Comparison of ENCODE assay signal across 21 mouse cellular contexts in the genomic region with DNA sequence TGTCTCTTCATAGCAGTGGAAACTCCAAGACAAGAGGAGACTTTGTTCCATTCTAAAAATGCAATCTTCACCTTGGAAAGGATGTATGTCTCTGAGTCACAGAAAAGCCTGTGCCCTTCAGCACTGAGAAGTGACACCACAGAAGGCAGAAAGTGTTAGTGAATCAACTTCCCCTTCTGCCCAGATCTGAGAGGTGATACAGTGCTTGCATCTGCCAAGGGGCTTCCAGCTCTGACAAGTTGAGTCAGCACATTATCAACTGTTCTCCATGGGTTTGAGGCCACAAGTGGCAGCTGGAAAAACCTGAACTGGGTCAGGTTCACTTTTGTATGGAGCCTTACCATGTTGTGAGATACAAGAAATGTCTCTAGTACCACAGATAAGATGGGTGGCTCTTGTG. TPM values are rescaled to one million over a fixed set of nuclear protein-coding genes. Genes with fewer than 3 reads are reported as not detected.
DNase-seq lines count a peak whose midpoint lies in the region; ATAC-seq and TF ChIP-seq lines count a peak whose summit lies in the region.
"Had no signal": no experiment of that assay in that cellular context is flagged by ENCODE, and none has a peak within 500 bp of the region (broad histone marks: within the 10 kb centered on the region; RNA-seq: fewer than 3 reads in every experiment).

No protein-coding gene starts in this region.

- no peak overlapping the region for H3K9ac ChIP-seq in MEL (ENCODE audit: control insufficient read depth, low read depth, low read length, poor library complexity, severe bottlenecking)
- H3K9ac ChIP-seq: embryonic facial prominence, embryonic 12.5 days; forebrain, postnatal 0 days; heart, embryonic 15.5 days; hindbrain, embryonic 13.5 days; kidney, embryonic 15.5 days; lung, embryonic 14.5 days had no signal

- no peak for TF ChIP-seq CTCF in MEL (IDR thresholded peaks at IDR 0.05 in 2 of 3, conservative IDR thresholded peaks at IDR 0.05 in 1 of 3; ENCODE audit: control insufficient read depth in 1 of 3, insufficient read depth in 1 of 3, low read depth in 2 of 3, low read length in 3 of 3, poor library complexity in 1 of 3, severe bottlenecking in 1 of 3)

- no peaks in the 10 kb centered on the region for H3K4me1 ChIP-seq in MEL (ENCODE audit: control insufficient read depth in 1 of 2, insufficient read depth in 2 of 2, low read length in 2 of 2)
- H3K4me1 ChIP-seq in embryonic facial prominence, embryonic 10.5 days: peaks cover 5% of the 10 kb centered on the region
- H3K4me1 ChIP-seq: hindbrain, embryonic 13.5 days; kidney, embryonic 15.5 days had no signal

- H3K27me3 ChIP-seq in MEL (ENCODE audit: control insufficient read depth in 1 of 2, insufficient read depth in 2 of 2, low read length in 2 of 2): no peaks in the 10 kb centered on the region
- no peaks in the 10 kb centered on the region for H3K27me3 ChIP-seq in embryonic facial prominence, embryonic 10.5 days (replicated peaks; ENCODE audit: low read depth, poor library complexity, severe bottlenecking)
- H3K27me3 ChIP-seq: embryonic facial prominence, embryonic 12.5 days; heart, embryonic 15.5 days; hindbrain, embryonic 13.5 days; kidney, embryonic 15.5 days; megakaryocyte, embryonic 14.5 days had no signal

- no peaks in the 10 kb centered on the region for H3K36me3 ChIP-seq in MEL (ENCODE audit: control insufficient read depth in 1 of 2, insufficient read depth in 2 of 2, low read length in 2 of 2)
- no peaks in the 10 kb centered on the region for H3K36me3 ChIP-seq in embryonic facial prominence, embryonic 10.5 days (replicated peaks)
- H3K36me3 ChIP-seq: embryonic facial prominence, embryonic 12.5 days; heart, embryonic 15.5 days; hindbrain, embryonic 13.5 days; kidney, embryonic 15.5 days; limb, embryonic 10.5 days had no signal

- TF ChIP-seq RAD21 in MEL (IDR thresholded peaks at IDR 0.05; ENCODE audit: low read depth, low read length): no peak

- no peak for TF ChIP-seq EP300 in MEL (IDR thresholded peaks at IDR 0.05; ENCODE audit: low read depth in 1 of 2, low read length in 2 of 2)

- ATAC-seq in hematopoietic stem cell, adult 5-6 weeks (replicated peaks in 1 of 2; ENCODE audit: insufficient read depth in 1 of 2, low FRiP score in 2 of 2, low TSS enrichment in 1 of 2, low read depth in 1 of 2, poor library complexity in 2 of 2, severe bottlenecking in 2 of 2): peak; percentile 82 to 88
- ATAC-seq in neutrophil, adult 5-6 weeks (ENCODE audit: extremely low read depth, insufficient number of reproducible peaks, low FRiP score, poor library complexity, severe bottlenecking): peak; percentile 33; the same call in 1 of the 2 replicates
- ATAC-seq: forebrain, postnatal 0 days had no signal

- H3K4me3 ChIP-seq in MEL (ENCODE audit: control insufficient read depth in 1 of 2, insufficient read depth in 1 of 2, low read depth in 2 of 2, low read length in 2 of 2): no peak overlapping the region
- no peak overlapping the region for H3K4me3 ChIP-seq in embryonic facial prominence, embryonic 10.5 days
- H3K4me3 ChIP-seq: embryonic facial prominence, embryonic 12.5 days; gastrocnemius, adult 2 months; heart, adult 2 months; heart, embryonic 15.5 days; hindbrain, embryonic 13.5 days; kidney, embryonic 15.5 days; limb, embryonic 10.5 days; megakaryocyte, embryonic 14.5 days had no signal

- H3K79me2 ChIP-seq in MEL (ENCODE audit: control insufficient read depth, insufficient read depth, low read length, poor library complexity): no peaks in the 10 kb centered on the region

- no peaks in the 10 kb centered on the region for H3K9me3 ChIP-seq in MEL (replicated peaks; ENCODE audit: insufficient read depth, low read length)
- H3K9me3 ChIP-seq in embryonic facial prominence, embryonic 10.5 days: no peaks in the 10 kb centered on the region
- H3K9me3 ChIP-seq: embryonic facial prominence, embryonic 12.5 days; heart, embryonic 15.5 days; hindbrain, embryonic 13.5 days; kidney, embryonic 15.5 days; limb, embryonic 10.5 days; megakaryocyte, embryonic 14.5 days had no signal

- DNase-seq in A20 (ENCODE audit: low read depth, low spot score): peak; percentile 60
- peak; percentile 34 for DNase-seq in MEL (ENCODE audit: low read depth, low spot score)
- DNase-seq in embryonic facial prominence, embryonic 10.5 days (ENCODE audit: low spot score): no peak
- no peak for DNase-seq in right cerebral cortex, adult 18-20 months
- DNase-seq in lung, postnatal 25 days (ENCODE audit: low spot score): no peak
- DNase-seq: cerebellum, adult 18-20 months; cerebellum, postnatal 36 days; forebrain, postnatal 0 days; gastrocnemius, adult 2 months; heart, adult 2 months; lung, embryonic 14.5 days; right cerebral cortex, postnatal 4 days; thymus, postnatal 4 days had no signal

- TF ChIP-seq POLR2A in MEL (IDR thresholded peaks at IDR 0.05; ENCODE audit: control insufficient read depth in 1 of 2, insufficient read depth in 1 of 2, low read depth in 1 of 2, low read length in 2 of 2, poor library complexity in 1 of 2): no peak

- no peak overlapping the region for H3K27ac ChIP-seq in MEL (ENCODE audit: control insufficient read depth, low read depth, low read length)
- H3K27ac ChIP-seq in embryonic facial prominence, embryonic 10.5 days (replicated peaks): no peak overlapping the region
- H3K27ac ChIP-seq: embryonic facial prominence, embryonic 12.5 days; gastrocnemius, adult 2 months; heart, adult 2 months; heart, embryonic 15.5 days; hindbrain, embryonic 13.5 days; kidney, embryonic 15.5 days; limb, embryonic 10.5 days had no signal

TF ChIP-seq in MEL, 35 proteins besides CTCF, POLR2A, EP300 and RAD21:
- TF ChIP-seq POLR2AphosphoS5 (IDR thresholded peaks at IDR 0.05; ENCODE audit: borderline replicate concordance, low read depth, low read length): no peak
- no peak for TF ChIP-seq ELF1 (IDR thresholded peaks at IDR 0.05; ENCODE audit: low read depth, low read length)
- TF ChIP-seq MAFK (IDR thresholded peaks at IDR 0.05; ENCODE audit: borderline replicate concordance, low read depth, low read length): no peak
- no peak for TF ChIP-seq TCF12 (IDR thresholded peaks at IDR 0.05; ENCODE audit: low read depth, low read length)
- TF ChIP-seq POLR2AphosphoS2 (IDR thresholded peaks at IDR 0.05; ENCODE audit: low read length): no peak
- TF ChIP-seq SIN3A (IDR thresholded peaks at IDR 0.05; ENCODE audit: low read length): no peak
- no peak for TF ChIP-seq JUND (IDR thresholded peaks at IDR 0.05; ENCODE audit: low read depth, low read length)
- TF ChIP-seq SMC3 (IDR thresholded peaks at IDR 0.05; ENCODE audit: low read depth, low read length): no peak
- no peak for TF ChIP-seq E2F4 (IDR thresholded peaks at IDR 0.05; ENCODE audit: borderline replicate concordance, low read depth, low read length)

RNA-seq across cellular contexts. Expression of gene Cdc42ep3, which starts 55.9 kb away (rescaled TPM):
- 4.2 and 4.6 TPM in 2 replicates for total RNA-seq in MEL (2012; rRNA removed)
- 1 to 10 TPM in 1 of 2 experiments, not detected in 1; 8.4 TPM for polyA plus RNA-seq in MEL (2012; ENCODE audit: insufficient read depth in 1 of 2, insufficient read length in 2 of 2, low read depth in 1 of 2, low replicate concordance in 2 of 2, missing spikeins in 1 of 2)
- 53.7 and 75.2 TPM in 2 replicates for total RNA-seq in hematopoietic stem cell, adult 5-6 weeks (2017)
- 105 and 112 TPM in 2 replicates for total RNA-seq in neutrophil, adult 5-6 weeks (2017)
- 17.0 and 18.8 TPM in 2 replicates for polyA plus RNA-seq in embryonic facial prominence, embryonic 10.5 days (2016; fragmentation: Nextera tagmentation; extraction: Ambion mirVana)

Comparison
In these comparisons a context has a peak if more than half of its experiments do, and no peak if none do; other contexts are left out.
1. DNase-seq: peak in A20 (single experiment) and MEL (single experiment); none in embryonic facial prominence, embryonic 10.5 days (single experiment), right cerebral cortex, adult 18-20 months (single experiment) and lung, postnatal 25 days (single experiment).